Mouse (Mus musculus): Measurements from ENCODE around the gene Phactr3. TPM values are rescaled to one million over a fixed set of nuclear protein-coding genes. Genes with fewer than 3 reads are reported as not detected.
A peak's percentile ranks its signal among the peaks of the same experiment; 100 is the strongest.

Phactr3 gene
- polyA plus RNA-seq, 1 experiment from 2014 or later, result 62.5 TPM

DNA sequence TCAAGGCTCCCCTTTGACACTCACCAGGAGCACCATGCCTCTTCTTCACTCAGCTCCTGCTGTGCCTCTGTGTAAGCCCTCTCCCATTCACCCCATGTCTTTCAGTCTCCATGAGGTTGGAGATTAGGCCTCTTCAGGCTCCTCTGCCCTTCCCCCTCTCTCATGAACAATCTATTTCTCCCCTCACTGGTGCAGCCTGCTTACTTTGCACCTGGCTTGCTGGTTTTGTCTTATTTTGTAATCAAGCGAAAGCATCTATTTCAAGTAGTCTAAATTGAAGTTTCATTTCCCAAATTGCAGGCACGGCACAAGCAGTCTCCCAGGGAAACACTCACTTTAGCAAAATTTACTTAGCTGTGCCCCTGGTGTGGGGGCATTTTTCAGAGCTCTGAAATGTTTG is 70.2 kb downstream of the Phactr3 start:
- Histone ChIP-seq H3K9ac (replicated peaks; ENCODE audit: low read length) (no peak overlapping the region), H3K9me3 (ENCODE audit: control insufficient read depth, low read length) (no peaks in the 10 kb centered on the region), H3K4me3 (replicated peaks; ENCODE audit: low read depth, low read length) (no peak overlapping the region), H3K27ac (replicated peaks; ENCODE audit: low read depth, low read length) (0 out of 2 replicates have a peak overlapping the region, but pooled peaks have one; percentile 0), H3K36me3 (ENCODE audit: control insufficient read depth, insufficient read depth, low read length) (no peaks in the 10 kb centered on the region), H3K27me3 (ENCODE audit: control insufficient read depth, insufficient read depth, low read length) (no peaks in the 10 kb centered on the region), H3K4me2 (ENCODE audit: low read length) (no peak overlapping the region), H3K4me1 (ENCODE audit: control insufficient read depth, insufficient read depth, low read length) (0 out of 2 replicates have a peak, but pooled peaks cover 6% of the 10 kb centered on the region)
- ATAC-seq (ENCODE audit: low FRiP score, low TSS enrichment) (no peak), DNase-seq (no peak)
- WGBS, result 36% methylated on average over 2 of the region's 2 CpGs

DNA sequence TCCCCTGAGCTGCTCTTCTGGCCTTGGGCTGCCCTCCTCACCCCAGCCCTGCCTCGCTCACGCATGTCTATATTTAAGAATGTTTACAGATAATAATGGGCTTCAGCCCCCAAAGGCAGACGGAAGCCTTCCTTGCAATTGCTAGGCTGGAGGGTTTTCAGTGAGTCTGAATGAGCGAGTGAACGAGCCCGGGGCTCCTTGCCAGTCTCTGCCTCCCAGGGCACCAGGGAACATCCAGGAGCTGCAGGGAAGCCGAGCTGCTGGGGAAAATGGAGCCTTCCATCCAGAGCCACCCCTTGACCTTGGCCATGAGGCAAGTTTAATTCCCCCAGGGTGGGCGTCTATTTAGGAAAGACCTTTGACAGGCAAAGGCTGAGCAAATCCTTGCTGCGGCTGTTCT is 74.1 kb downstream of the Phactr3 start:
- no peak for ATAC-seq (ENCODE audit: low FRiP score, low TSS enrichment)
- 42% methylated on average over 9 of the region's 9 CpGs for WGBS
- Histone ChIP-seq H3K27ac (replicated peaks; ENCODE audit: low read depth, low read length) (0 out of 2 replicates have a peak overlapping the region, but pooled peaks have one; percentile 37), H3K9me3 (ENCODE audit: control insufficient read depth, low read length) (no peaks in the 10 kb centered on the region), H3K4me1 (ENCODE audit: control insufficient read depth, insufficient read depth, low read length) (peaks cover 16% of the 10 kb centered on the region; the same call in 1 of the 2 replicates), H3K4me3 (replicated peaks; ENCODE audit: low read depth, low read length) (no peak overlapping the region), H3K36me3 (ENCODE audit: control insufficient read depth, insufficient read depth, low read length) (no peaks in the 10 kb centered on the region), H3K9ac (replicated peaks; ENCODE audit: low read length) (no peak overlapping the region), H3K27me3 (ENCODE audit: control insufficient read depth, insufficient read depth, low read length) (no peaks in the 10 kb centered on the region), H3K4me2 (ENCODE audit: low read length) (no peak overlapping the region)
- DNase-seq, result peak; percentile 37

GRCm38 (mm10) chr2:178193445-178193844 is 74.7 kb downstream of the Phactr3 start:
- peaks cover 16% of the 10 kb centered on the region; the same call in 1 of the 2 replicates for H3K4me1 ChIP-seq (ENCODE audit: control insufficient read depth, insufficient read depth, low read length)

DNA sequence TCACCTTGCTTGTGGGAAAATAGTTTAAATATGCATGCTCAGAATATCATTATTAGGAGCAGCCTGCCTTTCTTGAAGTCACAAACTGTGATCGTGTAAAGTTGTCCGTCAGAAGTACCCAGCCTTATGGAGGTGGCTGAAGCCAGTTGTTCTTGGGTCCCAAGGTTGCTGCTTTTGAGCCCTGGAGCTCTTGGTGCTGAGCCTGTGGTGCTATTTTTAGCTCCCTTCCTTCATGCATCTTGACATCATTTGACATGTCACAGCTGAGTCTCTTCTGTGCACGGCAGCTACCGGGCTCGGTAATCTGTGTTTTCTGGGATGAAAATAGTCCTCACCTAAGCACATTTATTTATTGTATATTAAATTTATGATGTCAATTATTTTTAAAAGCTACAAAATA is 76.1 kb downstream of the Phactr3 start:
- no peaks in the 10 kb centered on the region for H3K9me3 ChIP-seq (ENCODE audit: control insufficient read depth, low read length)

More at GRCm38 (mm10) chr2:178193445-178193844, 74.7 kb downstream of the Phactr3 start:
- Histone ChIP-seq H3K9me3 (ENCODE audit: control insufficient read depth, low read length) (no peaks in the 10 kb centered on the region), H3K9ac (replicated peaks; ENCODE audit: low read length) (no peak overlapping the region), H3K27ac (replicated peaks; ENCODE audit: low read depth, low read length) (0 out of 2 replicates have a peak overlapping the region, but pooled peaks have one; percentile 26), H3K36me3 (ENCODE audit: control insufficient read depth, insufficient read depth, low read length) (no peaks in the 10 kb centered on the region), H3K4me2 (ENCODE audit: low read length) (no peak overlapping the region), H3K27me3 (ENCODE audit: control insufficient read depth, insufficient read depth, low read length) (no peaks in the 10 kb centered on the region), H3K4me3 (replicated peaks; ENCODE audit: low read depth, low read length) (no peak overlapping the region)
- no peak for ATAC-seq (ENCODE audit: low FRiP score, low TSS enrichment)
- DNase-seq, result no peak
- 48% methylated on average over 2 of the region's 2 CpGs for WGBS

GRCm38 (mm10) chr2:178196038-178196437 is 77.3 kb downstream of the Phactr3 start:
- DNase-seq (no peak), ATAC-seq (ENCODE audit: low FRiP score, low TSS enrichment) (no peak)
- Histone ChIP-seq H3K36me3 (ENCODE audit: control insufficient read depth, insufficient read depth, low read length) (0 out of 2 replicates have a peak, but pooled peaks cover 3% of the 10 kb centered on the region), H3K4me2 (ENCODE audit: low read length) (no peak overlapping the region), H3K4me1 (ENCODE audit: control insufficient read depth, insufficient read depth, low read length) (peaks cover 13% of the 10 kb centered on the region; the same call in 1 of the 2 replicates), H3K9me3 (ENCODE audit: control insufficient read depth, low read length) (no peaks in the 10 kb centered on the region), H3K27me3 (ENCODE audit: control insufficient read depth, insufficient read depth, low read length) (no peaks in the 10 kb centered on the region), H3K4me3 (replicated peaks; ENCODE audit: low read depth, low read length) (no peak overlapping the region), H3K9ac (replicated peaks; ENCODE audit: low read length) (no peak overlapping the region), H3K27ac (replicated peaks; ENCODE audit: low read depth, low read length) (no peak overlapping the region)
- WGBS, result 91% methylated on average over 6 of the region's 6 CpGs

More for the DNA sequence above, 76.1 kb downstream of the Phactr3 start:
- ATAC-seq (ENCODE audit: low FRiP score, low TSS enrichment) (no peak), DNase-seq (peak; percentile 19)
- Histone ChIP-seq H3K4me1 (ENCODE audit: control insufficient read depth, insufficient read depth, low read length) (peaks cover 13% of the 10 kb centered on the region; the same call in 1 of the 2 replicates), H3K4me3 (replicated peaks; ENCODE audit: low read depth, low read length) (no peak overlapping the region), H3K27me3 (ENCODE audit: control insufficient read depth, insufficient read depth, low read length) (no peaks in the 10 kb centered on the region), H3K9ac (replicated peaks; ENCODE audit: low read length) (no peak overlapping the region), H3K36me3 (ENCODE audit: control insufficient read depth, insufficient read depth, low read length) (0 out of 2 replicates have a peak, but pooled peaks cover 3% of the 10 kb centered on the region), H3K27ac (replicated peaks; ENCODE audit: low read depth, low read length) (peak overlapping the region; percentile 26; the same call in 1 of the 2 replicates), H3K4me2 (ENCODE audit: low read length) (no peak overlapping the region)
- 57% methylated on average over 5 of the region's 5 CpGs for WGBS

DNA sequence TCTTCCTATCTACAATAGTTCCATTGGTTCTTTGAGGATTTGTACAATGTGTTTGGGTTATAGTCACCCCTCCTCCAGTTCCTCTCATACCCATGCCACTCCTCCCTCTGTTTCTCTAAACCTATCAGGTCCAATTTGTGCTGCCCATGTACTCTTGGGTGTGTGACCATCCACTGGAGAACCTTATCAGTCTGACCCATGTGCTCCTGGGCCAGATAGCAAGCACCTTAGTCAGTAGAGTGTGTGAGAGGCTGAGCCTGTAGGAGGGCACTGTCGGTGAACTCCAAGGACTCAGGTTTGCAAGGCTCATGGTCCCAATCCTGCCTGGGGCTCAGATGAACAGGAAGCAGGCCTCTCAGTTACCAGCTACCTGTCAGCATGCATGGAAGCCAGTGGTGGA is 78.8 kb downstream of the Phactr3 start:
- Histone ChIP-seq H3K4me3 (replicated peaks; ENCODE audit: low read depth, low read length) (no peak overlapping the region), H3K27ac (replicated peaks; ENCODE audit: low read depth, low read length) (no peak overlapping the region), H3K4me1 (ENCODE audit: control insufficient read depth, insufficient read depth, low read length) (peaks cover 9% of the 10 kb centered on the region; the same call in 1 of the 2 replicates), H3K36me3 (ENCODE audit: control insufficient read depth, insufficient read depth, low read length) (0 out of 2 replicates have a peak, but pooled peaks cover 3% of the 10 kb centered on the region), H3K9ac (replicated peaks; ENCODE audit: low read length) (no peak overlapping the region), H3K27me3 (ENCODE audit: control insufficient read depth, insufficient read depth, low read length) (no peaks in the 10 kb centered on the region), H3K4me2 (ENCODE audit: low read length) (no peak overlapping the region), H3K9me3 (ENCODE audit: control insufficient read depth, low read length) (no peaks in the 10 kb centered on the region)
- 93% methylated on average over 1 of the region's 1 CpGs for WGBS
- no peak for ATAC-seq (ENCODE audit: low FRiP score, low TSS enrichment)
- DNase-seq, result no peak

- 85% methylated on average over 10 of the region's 10 CpGs for WGBS
- Histone ChIP-seq H3K9ac (replicated peaks; ENCODE audit: low read length) (no peak overlapping the region), H3K4me2 (ENCODE audit: low read length) (no peak overlapping the region), H3K27ac (replicated peaks; ENCODE audit: low read depth, low read length) (no peak overlapping the region), H3K4me1 (ENCODE audit: control insufficient read depth, insufficient read depth, low read length) (no peaks in the 10 kb centered on the region), H3K27me3 (ENCODE audit: control insufficient read depth, insufficient read depth, low read length) (no peaks in the 10 kb centered on the region), H3K36me3 (ENCODE audit: control insufficient read depth, insufficient read depth, low read length) (0 out of 2 replicates have a peak, but pooled peaks cover 3% of the 10 kb centered on the region), H3K9me3 (ENCODE audit: control insufficient read depth, low read length) (no peaks in the 10 kb centered on the region), H3K4me3 (replicated peaks; ENCODE audit: low read depth, low read length) (no peak overlapping the region)
- ATAC-seq (ENCODE audit: low FRiP score, low TSS enrichment) (no peak), DNase-seq (no peak)
Observed at GRCm38 (mm10) chr2:178204455-178204854, 85.7 kb downstream of the Phactr3 start.

GRCm38 (mm10) chr2:178208186-178208600 is 89.4 kb downstream of the Phactr3 start:
- Histone ChIP-seq H3K4me3 (replicated peaks; ENCODE audit: low read depth, low read length) (no peak overlapping the region), H3K36me3 (ENCODE audit: control insufficient read depth, insufficient read depth, low read length) (no peaks in the 10 kb centered on the region), H3K4me2 (ENCODE audit: low read length) (no peak overlapping the region), H3K4me1 (ENCODE audit: control insufficient read depth, insufficient read depth, low read length) (no peaks in the 10 kb centered on the region), H3K9me3 (ENCODE audit: control insufficient read depth, low read length) (no peaks in the 10 kb centered on the region), H3K9ac (replicated peaks; ENCODE audit: low read length) (no peak overlapping the region), H3K27ac (replicated peaks; ENCODE audit: low read depth, low read length) (no peak overlapping the region), H3K27me3 (ENCODE audit: control insufficient read depth, insufficient read depth, low read length) (no peaks in the 10 kb centered on the region)
- WGBS, result 70% methylated on average over 5 of the region's 5 CpGs
- DNase-seq (no peak), ATAC-seq (ENCODE audit: low FRiP score, low TSS enrichment) (no peak)

DNA sequence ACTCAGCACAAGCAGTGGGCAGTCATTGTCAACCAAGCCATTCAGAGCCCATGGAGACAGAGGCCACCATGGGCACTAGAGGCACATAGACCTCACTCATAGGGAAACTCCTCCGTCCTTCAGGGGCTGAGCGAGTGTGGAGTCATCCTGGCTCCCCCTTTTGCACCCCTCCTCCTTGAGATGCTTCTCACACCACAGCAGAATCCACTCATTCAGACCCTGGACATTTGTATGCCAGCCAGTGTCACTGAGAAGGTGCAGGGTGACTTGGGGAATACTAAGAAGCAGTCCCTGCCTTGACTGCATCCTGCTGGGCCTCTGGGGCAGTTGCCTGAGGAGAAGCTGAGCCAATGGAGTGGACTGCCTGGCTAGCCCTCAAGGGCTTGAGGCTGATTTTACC is 95.1 kb downstream of the Phactr3 start:
- Histone ChIP-seq H3K27ac (replicated peaks; ENCODE audit: low read depth, low read length) (no peak overlapping the region), H3K4me2 (ENCODE audit: low read length) (no peak overlapping the region), H3K4me1 (ENCODE audit: control insufficient read depth, insufficient read depth, low read length) (no peaks in the 10 kb centered on the region), H3K4me3 (replicated peaks; ENCODE audit: low read depth, low read length) (no peak overlapping the region), H3K27me3 (ENCODE audit: control insufficient read depth, insufficient read depth, low read length) (no peaks in the 10 kb centered on the region), H3K36me3 (ENCODE audit: control insufficient read depth, insufficient read depth, low read length) (no peaks in the 10 kb centered on the region), H3K9me3 (ENCODE audit: control insufficient read depth, low read length) (no peaks in the 10 kb centered on the region), H3K9ac (replicated peaks; ENCODE audit: low read length) (no peak overlapping the region)
- ATAC-seq (ENCODE audit: low FRiP score, low TSS enrichment) (0 out of 2 replicates have a peak, but pooled peaks have one; percentile 25), DNase-seq (no peak)
- WGBS, result 79% methylated on average over 2 of the region's 2 CpGs

Data from midbrain, embryonic 14.5 days (tissue).